Mouse (Mus musculus) embryo, embryonic 9.5 days (tissue): ENCODE results near the gene Dazap1.
A peak's percentile ranks its signal among the peaks of the same experiment; 100 is the strongest.

ENCODE experiments used
- DNase-seq: peaks from one replicate; pipeline ENCODE4 v3.0.0-alpha.2; 2017; ENCODE audit errors: extremely low spot score

The Dazap1 gene

GRCm38 (mm10) chr10:80248971-80249640 lies 12.2 kb upstream of the Dazap1 start, which contains the start of gene Ndufs7:
Gene Ndufs7 (plus strand): TSS chr10:80249121.
- DNase-seq: peak; percentile 96

GRCm38 (mm10) chr10:80250059-80250458 lies 11.2 kb upstream of the Dazap1 start:
- DNase-seq: no peak

- no peak for DNase-seq
These were observed 10.7 kb upstream of the Dazap1 start for GRCm38 (mm10) chr10:80250573-80250972.

- no peak for DNase-seq
These were observed 9.3 kb upstream of the Dazap1 start for GRCm38 (mm10) chr10:80252011-80252410.

GRCm38 (mm10) chr10:80252493-80253274 lies 8.6 kb upstream of the Dazap1 start:
- DNase-seq: no peak

GRCm38 (mm10) chr10:80253551-80253950 lies 7.7 kb upstream of the Dazap1 start:
- DNase-seq: no peak

- no peak for DNase-seq
These were observed 6.7 kb upstream of the Dazap1 start for GRCm38 (mm10) chr10:80254331-80255297.

GRCm38 (mm10) chr10:80255881-80256535 lies 5.3 kb upstream of the Dazap1 start:
- no peak for DNase-seq

GRCm38 (mm10) chr10:80257936-80258335 lies 3.4 kb upstream of the Dazap1 start:
- DNase-seq: no peak

- DNase-seq: no peak
These were observed 2.4 kb upstream of the Dazap1 start for GRCm38 (mm10) chr10:80258752-80259462.

GRCm38 (mm10) chr10:80259463-80259805 lies 1.9 kb upstream of the Dazap1 start:
- no peak for DNase-seq

GRCm38 (mm10) chr10:80259861-80260641 lies 1.2 kb upstream of the Dazap1 start:
- DNase-seq: peak; percentile 54

GRCm38 (mm10) chr10:80261585-80261968 lies 291 bp downstream of the Dazap1 start:
- DNase-seq: peak; percentile 94

- no peak for DNase-seq
These were observed 883 bp downstream of the Dazap1 start for GRCm38 (mm10) chr10:80262169-80262568.

GRCm38 (mm10) chr10:80262776-80263365 lies 1.6 kb downstream of the Dazap1 start:
- no peak for DNase-seq

GRCm38 (mm10) chr10:80264341-80265148 lies 3.3 kb downstream of the Dazap1 start:
- DNase-seq: peak; percentile 94

- DNase-seq: no peak
These were observed 3.8 kb downstream of the Dazap1 start for GRCm38 (mm10) chr10:80265149-80265486.

GRCm38 (mm10) chr10:80270099-80270498 lies 8.8 kb downstream of the Dazap1 start:
- no peak for DNase-seq

GRCm38 (mm10) chr10:80270734-80271181 lies 9.5 kb downstream of the Dazap1 start:
- DNase-seq: no peak
